Mouse (Mus musculus) 3134 (cell line): Measurements from ENCODE around the gene Trmt61a.

Source experiments
- DNase-seq: peaks from one replicate; pipeline ENCODE4 v3.0.0-alpha.2; 2011; ENCODE audit warnings: low spot score; ENCODE audit not compliant: insufficient read length; ENCODE audit errors: extremely low read depth

Gene Trmt61a

DNA sequence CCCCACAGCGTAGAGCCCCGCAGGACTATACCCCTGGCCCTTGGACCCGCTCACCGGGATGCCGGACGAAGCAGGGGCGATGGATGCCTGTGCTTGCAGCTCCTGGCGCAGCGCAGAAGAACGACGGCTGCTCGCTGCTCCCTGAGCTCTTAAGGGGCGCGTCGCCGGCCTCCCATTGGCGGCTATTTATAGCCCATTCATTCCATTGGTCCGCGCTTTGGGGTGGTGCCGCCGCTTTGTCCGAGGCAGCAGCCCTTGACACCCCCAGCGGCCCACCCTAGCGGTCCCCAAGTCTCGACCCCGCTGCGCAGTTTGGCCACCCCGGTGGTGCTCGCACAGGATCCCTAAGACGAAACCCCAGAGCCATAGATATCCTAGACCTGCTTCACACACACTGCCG is 5.7 kb upstream of the Trmt61a start, which contains the start of gene Ckb:
Gene Ckb, minus strand, starts transcription at position 163 of the 400 bp plus-strand sequence.
- no peak for DNase-seq

DNA sequence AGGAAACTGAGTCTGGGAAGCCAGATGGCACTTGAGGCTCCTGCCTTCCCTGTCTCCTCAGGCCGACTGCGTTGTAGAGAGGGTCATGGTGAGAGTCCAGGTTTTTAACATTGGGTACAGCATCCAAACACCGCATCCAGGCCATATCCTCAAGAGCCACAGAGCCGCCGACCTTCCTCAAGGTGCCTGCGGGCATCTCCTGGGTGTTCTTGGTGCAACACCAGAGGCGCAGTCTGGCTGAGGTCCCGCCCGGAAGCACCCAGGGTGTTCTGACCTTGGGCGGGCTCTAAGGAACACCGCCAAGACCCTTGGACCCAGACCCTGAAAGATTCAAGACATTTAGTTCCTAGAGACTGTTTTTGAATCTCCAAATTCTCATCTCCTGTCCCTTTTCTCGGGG is 5.3 kb upstream of the Trmt61a start:
- no peak for DNase-seq

GRCm38 (mm10) chr12:111674850-111675486 is 2.9 kb upstream of the Trmt61a start:
- no peak for DNase-seq

- DNase-seq = no peak
These were observed 1.9 kb upstream of the Trmt61a start for GRCm38 (mm10) chr12:111675797-111676580.

GRCm38 (mm10) chr12:111677421-111677820 is 484 bp upstream of the Trmt61a start:
- no peak for DNase-seq

- no peak for DNase-seq
These were observed 697 bp downstream of the Trmt61a start for GRCm38 (mm10) chr12:111678670-111678933.

DNA sequence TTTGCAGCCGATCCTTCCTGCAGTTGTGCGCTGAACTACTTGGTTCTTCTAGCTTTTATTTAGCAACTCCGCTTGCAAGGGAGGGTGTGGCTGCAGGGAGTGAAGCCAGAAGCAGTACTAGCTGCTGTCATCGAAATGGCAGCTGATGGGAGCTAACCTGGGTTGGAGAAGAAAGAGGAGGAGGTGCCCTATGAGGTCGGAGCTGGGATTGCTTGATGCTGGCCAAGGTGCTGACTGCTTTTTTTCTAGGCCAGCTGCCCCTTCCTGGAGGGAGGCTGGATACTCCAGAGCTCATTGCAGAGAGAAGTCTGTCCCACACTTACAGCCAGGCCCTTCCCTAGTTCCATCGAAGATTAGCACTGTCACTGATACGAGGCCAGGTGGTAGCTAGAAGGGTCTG is 1.1 kb downstream of the Trmt61a start:
- no peak for DNase-seq

GRCm38 (mm10) chr12:111680661-111681060 is 2.8 kb downstream of the Trmt61a start:
- DNase-seq = no peak

DNA sequence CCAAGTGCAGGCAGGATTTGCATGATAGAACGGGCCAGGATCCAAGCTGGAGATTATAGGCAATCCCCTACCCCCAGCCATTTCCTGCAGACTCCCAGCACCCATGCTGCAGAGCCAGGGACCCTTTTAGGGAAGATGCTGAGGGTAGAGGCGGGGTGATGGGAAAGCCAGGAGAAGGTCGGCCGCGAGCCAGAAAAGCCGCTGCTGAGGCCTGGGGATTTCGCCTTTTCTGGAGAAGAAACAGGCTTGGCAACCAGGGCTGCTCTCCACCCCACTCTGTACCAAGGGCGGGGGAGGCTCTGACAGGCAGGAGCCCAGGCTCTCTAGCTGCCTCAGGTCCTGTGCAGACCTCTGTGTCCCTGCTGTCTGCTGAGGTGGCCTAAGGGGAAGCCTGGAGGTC is 3.4 kb downstream of the Trmt61a start:
- DNase-seq = no peak

DNA sequence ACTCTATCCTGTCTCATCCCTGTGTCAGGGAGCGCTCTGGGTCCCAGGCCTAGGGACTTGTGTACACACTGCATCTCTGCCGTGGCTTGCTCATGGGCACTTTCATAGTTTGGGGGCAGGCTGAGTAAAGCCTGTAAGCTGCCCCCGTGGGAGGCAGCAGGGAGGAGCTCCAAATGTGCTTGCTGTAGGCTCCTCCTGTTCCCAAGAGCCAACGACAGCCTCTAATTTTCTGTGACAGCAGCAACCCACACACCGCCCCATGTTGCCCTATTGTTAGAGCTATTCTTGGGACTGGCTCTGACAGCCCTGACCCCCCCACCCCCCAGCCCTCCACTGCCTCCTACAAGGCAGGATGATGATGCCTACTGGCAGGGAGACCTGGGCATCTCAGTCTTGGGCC is 4.1 kb downstream of the Trmt61a start:
- DNase-seq = no peak

DNA sequence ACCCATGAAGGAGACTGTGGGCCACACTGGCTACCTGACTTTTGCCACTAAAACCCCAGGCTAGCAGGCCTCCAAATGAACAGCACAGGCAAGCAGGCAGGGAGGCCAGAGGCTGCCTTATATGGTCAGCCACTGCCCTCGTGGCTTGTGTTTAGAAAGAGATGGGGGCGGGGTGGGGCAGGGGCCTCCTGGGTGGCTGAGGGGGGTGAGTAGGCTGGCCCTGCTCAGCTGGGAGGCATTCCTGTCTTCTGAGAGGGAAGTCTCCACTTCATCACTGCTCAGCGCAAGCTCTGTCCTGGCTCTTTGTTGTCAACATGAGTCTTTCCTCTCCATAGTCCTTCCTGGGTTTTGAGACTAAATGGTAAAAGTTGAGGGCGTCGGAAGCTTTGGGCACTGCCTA is 4.9 kb downstream of the Trmt61a start:
- DNase-seq = no peak

DNA sequence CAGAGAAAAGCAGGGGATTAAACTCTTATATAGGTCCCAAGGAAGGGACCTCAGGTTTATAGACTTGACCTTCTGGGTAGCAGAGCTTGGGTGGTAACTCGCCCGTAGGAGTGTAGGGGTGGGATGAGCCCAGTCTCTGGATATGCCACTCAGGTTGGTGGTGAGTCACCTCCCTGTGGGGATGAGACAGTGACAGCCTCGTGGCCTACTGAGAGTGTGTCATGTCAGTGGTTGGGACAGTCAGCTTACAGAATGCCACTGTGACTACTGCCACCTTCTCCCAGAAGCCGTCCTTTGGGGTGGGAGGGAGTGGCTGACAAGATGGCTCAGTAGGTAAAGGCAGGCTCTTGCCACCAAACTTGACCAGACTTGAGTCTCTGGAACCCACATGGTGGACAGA is 8.5 kb downstream of the Trmt61a start:
- DNase-seq = peak; percentile 82

GRCm38 (mm10) chr12:111687350-111688068 is 9.6 kb downstream of the Trmt61a start:
- DNase-seq = peak; percentile 80

DNA sequence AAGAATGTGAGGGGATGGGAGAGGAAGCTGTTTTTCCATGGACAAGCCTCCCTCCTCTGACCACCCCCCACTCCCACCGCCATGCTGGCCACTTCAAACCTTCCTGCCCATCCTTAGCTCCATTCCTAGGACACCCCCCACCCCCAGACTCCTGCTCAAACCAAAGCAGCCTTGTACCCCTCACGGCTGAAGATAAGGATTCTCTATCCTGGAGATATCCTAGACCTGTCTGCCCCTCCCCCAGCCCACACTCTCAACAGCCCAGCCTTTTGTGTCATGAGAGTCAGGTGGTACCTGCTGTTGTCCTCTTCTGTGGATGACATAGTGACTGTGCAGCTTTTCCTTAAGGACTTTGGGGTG is 10.1 kb downstream of the Trmt61a start:
- no peak for DNase-seq

DNA sequence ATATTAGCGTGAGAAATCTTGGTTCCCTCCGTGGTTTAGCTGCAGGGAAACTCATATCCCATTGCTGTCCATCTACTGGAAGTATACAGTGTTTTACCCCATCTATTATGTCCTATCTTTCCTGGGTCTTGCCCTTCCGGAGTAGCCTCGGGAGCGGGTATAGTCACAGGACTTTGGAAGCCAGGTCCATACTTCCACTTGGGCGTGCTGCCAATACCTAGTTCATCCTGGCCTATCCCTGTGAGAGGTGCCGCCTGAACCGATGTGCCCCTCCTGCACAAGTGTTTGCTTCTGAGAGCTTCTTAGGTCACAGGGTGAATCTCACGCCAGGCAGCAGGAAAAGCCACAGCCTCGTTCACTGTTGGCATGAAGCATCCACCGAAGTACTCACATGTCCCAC is 11.5 kb downstream of the Trmt61a start:
- DNase-seq = peak; percentile 41

- peak; percentile 83 for DNase-seq
These were observed 13.5 kb downstream of the Trmt61a start for GRCm38 (mm10) chr12:111691346-111691872.

- no peak for DNase-seq
These were observed 15.0 kb downstream of the Trmt61a start for GRCm38 (mm10) chr12:111692899-111693298.

GRCm38 (mm10) chr12:111693341-111694270 is 15.7 kb downstream of the Trmt61a start:
- DNase-seq = no peak

DNA sequence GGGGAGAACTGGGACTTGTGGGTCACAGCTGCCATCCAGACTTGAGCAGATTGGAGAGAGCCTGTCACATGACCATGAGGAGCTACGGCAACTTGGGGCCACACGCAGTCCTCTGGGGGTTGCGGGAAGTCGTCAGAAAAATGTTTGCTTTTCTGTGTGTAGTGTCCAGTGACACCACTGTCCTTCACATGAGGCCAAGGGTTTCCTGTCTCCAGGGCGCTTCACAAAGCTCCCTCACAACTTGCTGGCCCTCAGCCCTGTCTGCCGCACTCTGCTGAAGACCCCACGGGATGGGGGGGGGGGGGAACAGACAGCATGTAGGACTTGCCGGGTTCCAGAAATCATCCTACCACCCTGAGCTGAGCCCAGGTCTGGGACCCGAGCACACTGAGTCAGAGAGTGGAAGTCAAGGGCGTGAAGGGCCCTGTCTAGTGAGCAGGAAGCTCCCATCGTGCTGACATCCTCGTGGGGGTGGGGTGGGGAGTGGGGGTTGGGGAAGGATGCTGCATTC is 16.4 kb downstream of the Trmt61a start:
- no peak for DNase-seq
